Mouse (Mus musculus) urinary bladder, postnatal 4 days (tissue): ENCODE measurements around the gene Sel1l2.
"Not testable (repeated sequence)": the region's sequence is repeated elsewhere in the genome, so short reads cannot be mapped to it uniquely, and the experiment has no call there.

Experiments
- DNase-seq, 2 experiments: peaks; one replicate each; pipeline ENCODE4 v3.0.0; 2021 to 2022; ENCODE audit warnings: low spot score in 2 of 2

Sel1l2 gene

GRCm38 (mm10) chr2:140215415-140215814 lies 174.1 kb downstream of the Sel1l2 start:
- no peak for DNase-seq

GRCm38 (mm10) chr2:140214519-140215027 lies 174.9 kb downstream of the Sel1l2 start:
- no peak for DNase-seq

GRCm38 (mm10) chr2:140203756-140204155 lies 185.8 kb downstream of the Sel1l2 start:
- no peak for DNase-seq

GRCm38 (mm10) chr2:140202573-140202972 lies 186.9 kb downstream of the Sel1l2 start:
- DNase-seq, result no peak

GRCm38 (mm10) chr2:140200713-140201112 lies 188.8 kb downstream of the Sel1l2 start:
- no peak for DNase-seq

GRCm38 (mm10) chr2:140185685-140186210 lies 203.8 kb downstream of the Sel1l2 start:
- not testable (repeated sequence) for DNase-seq
